Mouse (Mus musculus) CD4-positive, CD25-positive, alpha-beta regulatory T cell (primary cell): ENCODE results near the gene Slc25a38. TPM values are rescaled to one million over a fixed set of nuclear protein-coding genes. Genes with fewer than 3 reads are reported as not detected.

ENCODE experiments used
- polyA plus RNA-seq: library from polyadenylated mRNA; unstranded; fragments of 100-300 nt; shearing (Covaris generic); gene quantifications from one replicate; pipeline ENCODE4 v1.2.1, GENCODE M21; 2017

Gene Slc25a38
- polyA plus RNA-seq, result 48.3 TPM

GRCm38 (mm10) chr9:120110211-120111018 is at the start of gene Slc25a38:
TSS of gene Slc25a38 (plus strand) at chr9:120110374.

GRCm38 (mm10) chr9:120069779-120070178 is 40.4 kb upstream of the Slc25a38 start, which contains the start of gene Cx3cr1:
TSS of gene Cx3cr1 (minus strand) at chr9:120069879.

GRCm38 (mm10) chr9:120091696-120092238 is 18.4 kb upstream of the Slc25a38 start, which contains the start of gene Ccr8:
TSS of gene Ccr8 (plus strand) at chr9:120092114.

GRCm38 (mm10) chr9:120127538-120128251 is 17.5 kb downstream of the Slc25a38 start, which contains the start of gene Rpsa:
TSS of gene Rpsa (plus strand) at chr9:120127689.

GRCm38 (mm10) chr9:120149222-120149828 is 39.2 kb downstream of the Slc25a38 start, which contains the start of gene Mobp:
TSS of gene Mobp (plus strand) at chr9:120149707.

Other genes with a start within 250 kb of the Slc25a38 start
- gene Wdr48, start 215.5 kb upstream of the Slc25a38 start, polyA plus RNA-seq, result 58.3 TPM
- 13.8 TPM for gene Gorasp1, start 172.8 kb upstream of the Slc25a38 start, polyA plus RNA-seq
- not detected for gene Ttc21a, start 172.8 kb upstream of the Slc25a38 start, polyA plus RNA-seq
- gene Csrnp1, start 125.7 kb upstream of the Slc25a38 start, polyA plus RNA-seq, result 78.2 TPM
- not detected for gene Xirp1, start 86.8 kb upstream of the Slc25a38 start, polyA plus RNA-seq
- gene Cx3cr1, start 40.5 kb upstream of the Slc25a38 start, polyA plus RNA-seq, result not detected
- 73.1 TPM for gene Ccr8, start 18.3 kb upstream of the Slc25a38 start, polyA plus RNA-seq
- 1,368 TPM for gene Rpsa, start 17.3 kb downstream of the Slc25a38 start, polyA plus RNA-seq
- gene Mobp, start 39.3 kb downstream of the Slc25a38 start, polyA plus RNA-seq, result 0.14 TPM
- gene Myrip, start 191.1 kb downstream of the Slc25a38 start, polyA plus RNA-seq, result not detected